Mouse (Mus musculus) right cerebral cortex, adult 18-20 months (tissue): ENCODE results near the gene Mctp1.

ENCODE experiments used
- DNase-seq: peaks from one replicate; pipeline ENCODE4 v3.0.0; 2022; ENCODE audit warnings: mixed read lengths

The Mctp1 gene

GRCm38 (mm10) chr13:76620525-76620924 lies 236.2 kb downstream of the Mctp1 start:
- no peak for DNase-seq

DNA sequence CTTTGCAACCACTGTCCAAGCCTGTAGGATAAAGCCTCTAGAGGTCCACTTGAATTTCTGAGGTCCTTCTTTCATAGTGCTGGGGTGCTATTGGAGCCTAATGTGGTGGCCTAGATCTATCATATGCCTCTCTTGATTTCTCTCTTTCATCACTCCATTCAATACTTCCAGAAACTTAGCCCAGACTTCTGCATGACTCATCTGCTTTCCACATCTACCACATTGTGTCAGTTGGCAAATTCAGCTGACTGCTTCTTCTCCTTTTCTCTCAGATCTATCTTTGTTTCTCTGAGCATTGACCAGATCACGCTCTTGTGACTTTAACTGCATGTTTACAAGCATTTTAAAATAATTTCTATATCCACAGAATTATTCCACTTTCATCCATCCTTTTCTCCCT lies 249.4 kb downstream of the Mctp1 start:
- peak; percentile 21 for DNase-seq

DNA sequence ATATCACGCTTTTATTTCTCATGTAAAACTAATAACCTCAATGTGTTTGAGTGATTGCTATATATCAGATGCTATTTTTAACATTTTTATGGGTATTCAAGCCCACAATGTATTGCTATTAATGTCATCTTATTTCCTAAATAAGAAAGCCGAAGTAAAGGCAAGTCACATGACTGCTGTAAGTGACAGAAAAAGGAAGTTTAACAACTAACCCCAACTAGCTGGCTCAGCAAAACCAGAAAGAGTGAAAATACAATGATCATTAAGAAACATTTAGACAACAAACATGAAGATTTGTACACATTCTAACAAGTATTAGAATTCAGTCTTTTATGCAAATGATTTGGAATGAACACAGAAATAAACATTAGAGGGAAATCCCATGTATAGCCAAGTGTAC lies 253.9 kb downstream of the Mctp1 start:
- DNase-seq = no peak

GRCm38 (mm10) chr13:76659523-76659922 lies 275.2 kb downstream of the Mctp1 start:
- DNase-seq = no peak

DNA sequence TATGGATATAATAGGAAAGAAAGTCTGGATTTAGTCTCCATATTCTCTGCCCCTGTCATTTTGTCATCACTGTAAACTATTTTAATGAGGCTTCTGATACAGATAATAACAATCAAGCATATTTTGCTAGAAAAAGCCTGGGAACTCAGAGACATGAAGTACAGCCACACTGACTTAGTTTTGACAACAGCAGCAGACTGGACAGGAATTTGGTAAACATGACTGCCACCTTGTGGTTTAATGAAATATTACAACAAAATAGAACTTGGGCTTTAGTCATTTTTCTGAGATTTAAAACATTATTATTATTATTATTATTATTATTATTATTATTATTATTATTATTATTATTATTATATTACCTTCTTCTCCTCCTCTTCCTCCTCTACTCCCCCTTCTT lies 297.0 kb downstream of the Mctp1 start:
- DNase-seq = no peak

DNA sequence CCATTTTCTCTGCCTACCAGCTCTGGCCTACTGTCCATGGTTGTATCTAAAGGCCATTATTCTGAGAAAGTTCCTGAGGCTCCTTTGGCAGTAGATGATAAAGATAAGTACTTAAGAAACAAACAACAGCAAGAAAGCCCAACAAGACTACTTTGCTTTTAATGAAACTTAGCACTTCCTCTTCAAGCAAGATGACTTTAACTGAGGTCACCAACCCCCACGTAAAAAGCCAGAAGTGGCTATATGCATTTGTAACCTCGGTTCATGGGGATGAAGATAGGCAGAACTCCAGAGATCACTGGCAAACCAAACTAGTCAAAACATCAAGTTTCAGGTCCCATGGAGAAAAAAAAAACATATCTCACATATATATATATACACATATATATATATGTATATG lies 305.0 kb downstream of the Mctp1 start:
- no peak for DNase-seq

DNA sequence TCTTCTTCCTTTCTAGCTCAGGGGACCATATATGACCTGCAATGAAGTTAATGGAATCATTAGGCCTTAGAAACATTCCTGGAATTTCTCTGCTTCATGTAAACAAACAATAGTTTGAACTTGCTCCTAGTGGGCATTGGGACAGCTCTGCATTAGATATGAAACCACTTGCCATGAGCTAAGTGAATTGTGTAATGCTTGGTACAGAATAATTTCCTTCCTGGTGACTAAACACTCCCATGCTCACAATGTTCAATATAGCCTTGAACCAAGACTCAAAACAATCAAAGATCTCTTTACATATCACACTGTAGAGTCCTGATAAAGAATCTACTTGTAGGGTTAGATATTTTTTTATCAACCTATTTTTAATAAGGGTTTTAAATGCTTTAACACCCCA lies 305.8 kb downstream of the Mctp1 start:
- DNase-seq = no peak

GRCm38 (mm10) chr13:76690697-76691096 lies 306.4 kb downstream of the Mctp1 start:
- no peak for DNase-seq

DNA sequence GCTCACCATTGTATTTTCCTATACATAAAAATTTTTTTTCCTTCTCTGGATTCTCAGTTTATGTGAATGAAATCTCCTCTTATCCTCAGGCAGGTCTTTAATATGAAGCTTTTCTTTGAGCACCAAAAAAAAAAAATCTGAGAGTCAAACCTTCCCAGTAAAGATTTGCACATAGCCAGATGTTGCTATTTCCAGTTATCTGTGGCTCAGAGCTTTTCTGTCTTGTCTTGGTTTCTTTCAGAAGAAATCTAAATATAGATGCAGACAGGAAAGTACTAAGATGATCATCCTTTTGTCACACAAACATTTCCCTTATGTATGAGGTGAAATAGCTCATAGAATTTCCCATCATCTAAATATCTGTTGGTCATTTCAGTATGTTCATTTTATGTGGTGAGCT lies 349.7 kb downstream of the Mctp1 start:
- DNase-seq = no peak

GRCm38 (mm10) chr13:76750663-76751429 lies 366.5 kb downstream of the Mctp1 start:
- DNase-seq = no peak

DNA sequence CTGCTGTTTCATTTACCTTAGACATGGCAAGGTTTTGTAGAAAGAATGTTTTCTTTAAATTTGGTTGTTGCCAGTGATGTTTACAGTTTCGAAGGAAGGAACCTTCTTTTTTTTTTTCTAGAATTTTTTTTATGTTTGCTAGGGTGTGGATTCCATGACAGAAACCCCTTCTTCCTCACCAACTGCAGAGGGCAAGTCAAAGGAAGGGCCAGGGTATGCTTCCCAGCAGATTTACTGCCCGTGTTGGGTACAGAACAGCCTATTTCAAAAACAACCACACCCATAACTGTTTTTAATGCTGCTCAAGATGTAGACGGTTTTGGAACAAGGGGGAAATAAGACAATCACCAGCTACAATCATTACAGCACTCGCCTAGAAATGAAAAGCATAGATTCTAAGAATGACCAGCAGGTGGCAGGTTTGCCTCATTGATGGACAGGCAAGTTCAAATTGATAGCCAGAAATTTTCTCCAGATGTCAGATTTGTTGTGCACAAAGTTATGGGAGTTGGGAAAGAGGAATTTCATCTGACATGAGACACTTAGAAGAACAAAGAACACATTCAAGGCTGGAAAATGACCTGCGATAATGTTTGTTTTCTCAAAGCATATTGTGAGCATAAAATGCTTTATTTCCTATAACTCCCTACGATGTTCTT lies 375.6 kb downstream of the Mctp1 start:
- DNase-seq = peak; percentile 42

- no peak for DNase-seq
Measured at GRCm38 (mm10) chr13:76799662-76800061, 415.3 kb downstream of the Mctp1 start.

DNA sequence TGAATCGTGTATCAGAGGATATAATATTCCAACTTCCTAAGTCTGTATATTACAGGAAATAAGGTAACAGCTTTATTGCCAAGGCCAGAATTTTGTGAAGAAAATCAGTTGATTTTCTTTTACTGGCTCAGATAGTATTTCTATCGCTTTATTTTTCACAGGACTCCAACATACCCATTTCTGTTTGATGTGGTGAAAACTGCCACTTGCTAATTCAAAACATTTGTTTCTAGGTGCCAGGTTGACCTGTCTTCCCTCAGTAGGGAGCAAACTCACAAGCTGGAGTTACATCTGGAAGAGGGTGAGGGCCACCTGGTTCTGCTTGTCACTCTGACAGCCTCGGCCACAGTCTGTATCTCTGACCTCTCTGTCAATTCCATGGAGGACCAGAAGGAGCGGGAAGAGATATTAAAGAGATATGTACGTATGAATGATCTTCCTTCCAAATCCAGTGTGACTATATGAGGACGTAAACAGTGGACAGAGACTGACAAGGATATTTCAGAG lies 416.8 kb downstream of the Mctp1 start:
- DNase-seq = no peak

- DNase-seq = peak; percentile 46
Measured at GRCm38 (mm10) chr13:76802051-76802728, 417.9 kb downstream of the Mctp1 start.

DNA sequence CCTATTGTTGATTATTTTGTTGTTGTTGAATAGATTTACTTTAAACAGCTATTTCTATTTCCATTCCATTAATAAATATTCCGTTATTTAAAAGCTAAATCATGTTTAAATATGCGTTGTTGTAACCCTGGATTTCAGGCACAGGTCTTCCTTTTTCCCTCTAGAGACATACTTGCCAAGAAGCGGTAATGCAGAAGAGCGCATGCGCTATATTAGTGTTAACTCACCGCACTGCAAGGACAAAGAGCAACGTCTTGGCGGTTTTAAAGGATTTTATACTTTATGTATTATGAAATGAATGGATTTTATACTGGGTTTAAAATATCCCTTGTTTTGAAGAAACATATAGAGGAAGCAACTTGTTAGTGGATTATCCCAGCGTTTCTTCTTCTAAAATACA lies 418.6 kb downstream of the Mctp1 start:
- no peak for DNase-seq

- no peak for DNase-seq
Measured at GRCm38 (mm10) chr13:76803799-76804198, 419.5 kb downstream of the Mctp1 start.

DNA sequence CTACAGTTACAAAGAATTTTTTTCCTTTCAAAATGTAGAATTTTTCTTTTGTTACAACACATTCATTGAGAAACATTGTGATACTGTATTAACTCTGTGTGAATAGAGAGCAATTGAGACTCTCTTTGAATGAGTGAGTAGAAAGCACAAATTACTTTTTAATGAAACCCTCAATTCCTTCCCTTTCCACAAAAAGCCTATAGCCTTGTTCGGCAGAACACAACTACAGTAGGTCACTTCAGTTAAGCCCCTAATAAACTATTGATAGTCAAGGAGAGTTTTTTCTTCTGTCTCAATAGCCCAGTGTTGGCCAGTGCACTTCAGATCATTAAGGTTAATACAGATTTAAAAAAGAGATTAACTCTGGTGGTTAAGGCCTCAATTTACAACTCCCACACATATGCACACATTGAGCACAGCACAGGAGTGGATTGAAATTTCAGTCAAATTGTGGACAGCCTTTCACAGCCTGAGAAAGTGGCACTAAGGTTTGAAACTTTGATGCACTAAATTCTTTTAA lies 424.6 kb downstream of the Mctp1 start:
- DNase-seq = no peak

DNA sequence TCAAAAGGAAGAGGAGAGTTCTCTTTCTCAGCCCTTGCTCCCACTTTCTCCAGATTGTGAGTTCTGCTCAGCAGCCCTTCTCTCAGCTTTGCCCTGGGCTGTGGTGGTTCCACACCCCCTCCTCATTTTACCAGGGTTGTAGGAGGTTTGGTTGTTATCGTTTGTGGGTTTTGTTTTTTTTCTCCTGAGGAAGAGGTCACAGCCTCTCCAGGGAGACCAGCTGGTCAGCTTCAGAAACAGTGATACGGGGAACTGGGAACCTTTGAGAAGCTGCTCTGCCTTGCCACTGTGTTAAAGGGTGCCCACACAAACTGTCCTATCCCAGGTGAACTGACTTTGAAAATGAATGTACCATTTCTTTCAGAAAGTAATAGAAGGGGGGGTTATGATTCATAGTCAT lies 425.5 kb downstream of the Mctp1 start:
- DNase-seq = no peak

- no peak for DNase-seq
Measured at GRCm38 (mm10) chr13:76810496-76810939, 426.2 kb downstream of the Mctp1 start.

- DNase-seq = no peak
Measured at GRCm38 (mm10) chr13:76823083-76823482, 438.7 kb downstream of the Mctp1 start.

GRCm38 (mm10) chr13:76824932-76825694 lies 440.8 kb downstream of the Mctp1 start:
- DNase-seq = no peak

GRCm38 (mm10) chr13:76827738-76828137 lies 443.4 kb downstream of the Mctp1 start:
- DNase-seq = peak; percentile 23

DNA sequence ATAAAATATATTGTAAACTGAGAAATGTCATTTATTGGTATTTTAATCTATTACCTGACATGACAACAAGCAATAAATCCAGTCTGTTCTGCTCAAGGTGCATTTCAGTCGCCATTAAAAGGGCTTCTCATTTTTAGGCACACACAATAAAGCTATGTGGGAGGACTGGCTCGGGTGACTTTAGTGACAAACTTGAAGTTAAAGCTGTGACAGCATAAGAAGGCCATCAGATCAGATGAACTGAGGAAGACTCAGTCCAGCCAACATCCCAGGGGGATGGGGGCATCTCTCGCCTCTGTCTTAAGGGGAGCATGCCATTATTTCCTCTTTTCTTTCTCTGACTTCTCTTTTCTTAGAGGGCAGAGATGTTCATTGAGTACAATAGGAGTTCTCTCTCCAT lies 453.7 kb downstream of the Mctp1 start:
- DNase-seq = no peak
